Mouse (Mus musculus) spleen, adult 10 weeks (tissue): ENCODE measurements around the gene Olfr774. TPM values are rescaled to one million over a fixed set of nuclear protein-coding genes. Genes with fewer than 3 reads are reported as not detected.

ENCODE experiments used
- polyA plus RNA-seq: library from polyadenylated mRNA; stranded (reverse); fragments of 350-450 nt; fragmentation: Illumina TruSeq; extraction: RNeasy Lipid Tissue Mini Kit (QIAGEN cat#74804); gene quantifications from one replicate; pipeline ENCODE4 v1.2.3, GENCODE M21; 2015; ENCODE audit warnings: low replicate concordance; ENCODE audit not compliant: insufficient read depth

Gene Olfr774
- not detected for polyA plus RNA-seq

GRCm38 (mm10) chr10:129235904-129236303, at the start of gene Olfr774:
Olfr774 (plus strand) TSS chr10:129236204.

GRCm38 (mm10) chr10:129187319-129187718, 48.7 kb upstream of the Olfr774 start, which contains the start of gene Olfr773:
Olfr773 (minus strand) TSS chr10:129187419.

GRCm38 (mm10) chr10:129248112-129248511, 12.1 kb downstream of the Olfr774 start, which contains the start of gene Olfr775:
Olfr775 (plus strand) TSS chr10:129248412.

GRCm38 (mm10) chr10:129258827-129259226, 22.8 kb downstream of the Olfr774 start, which contains the start of gene Olfr776:
Olfr776 (plus strand) TSS chr10:129259127.

GRCm38 (mm10) chr10:129271081-129271535, 35.1 kb downstream of the Olfr774 start, which contains the start of gene Olfr777:
Olfr777 (minus strand) TSS chr10:129271485.

Other genes with a start within 250 kb of the Olfr774 start
- gene Olfr9, start 246.8 kb upstream of the Olfr774 start, polyA plus RNA-seq = not detected
- gene Olfr763, start 225.4 kb upstream of the Olfr774 start, polyA plus RNA-seq = not detected
- gene Olfr764-ps1, start 196.3 kb upstream of the Olfr774 start, polyA plus RNA-seq = not detected
- not detected for gene Olfr765, start 186.2 kb upstream of the Olfr774 start, polyA plus RNA-seq
- not detected for gene Olfr766-ps1, start 167.2 kb upstream of the Olfr774 start, polyA plus RNA-seq
- not detected for gene Olfr767, start 153.3 kb upstream of the Olfr774 start, polyA plus RNA-seq
- gene Olfr768, start 136.8 kb upstream of the Olfr774 start, polyA plus RNA-seq = not detected
- not detected for gene Olfr769, start 118.3 kb upstream of the Olfr774 start, polyA plus RNA-seq
- not detected for gene Olfr770, start 97.2 kb upstream of the Olfr774 start, polyA plus RNA-seq
- not detected for gene Olfr771, start 71.5 kb upstream of the Olfr774 start, polyA plus RNA-seq
- not detected for gene Olfr772, start 58.3 kb upstream of the Olfr774 start, polyA plus RNA-seq
- not detected for gene Olfr773, start 48.8 kb upstream of the Olfr774 start, polyA plus RNA-seq
- gene Olfr775, start 12.2 kb downstream of the Olfr774 start, polyA plus RNA-seq = not detected
- not detected for gene Olfr776, start 22.9 kb downstream of the Olfr774 start, polyA plus RNA-seq
- not detected for gene Olfr777, start 35.3 kb downstream of the Olfr774 start, polyA plus RNA-seq
- gene Olfr780, start 81.9 kb downstream of the Olfr774 start, polyA plus RNA-seq = not detected
- not detected for gene Olfr781, start 92.7 kb downstream of the Olfr774 start, polyA plus RNA-seq
- not detected for gene Olfr782, start 112.6 kb downstream of the Olfr774 start, polyA plus RNA-seq
- gene Olfr784, start 147.9 kb downstream of the Olfr774 start, polyA plus RNA-seq = not detected
- gene Olfr785, start 169.2 kb downstream of the Olfr774 start, polyA plus RNA-seq = not detected
- not detected for gene Olfr786, start 191.1 kb downstream of the Olfr774 start, polyA plus RNA-seq
- not detected for gene Olfr787, start 225.7 kb downstream of the Olfr774 start, polyA plus RNA-seq
- not detected for gene Olfr788, start 234.8 kb downstream of the Olfr774 start, polyA plus RNA-seq
- not detected for gene Olfr789, start 248.5 kb downstream of the Olfr774 start, polyA plus RNA-seq